Mouse (Mus musculus): ENCODE data around the gene Rbl2.

Gene Rbl2

DNA sequence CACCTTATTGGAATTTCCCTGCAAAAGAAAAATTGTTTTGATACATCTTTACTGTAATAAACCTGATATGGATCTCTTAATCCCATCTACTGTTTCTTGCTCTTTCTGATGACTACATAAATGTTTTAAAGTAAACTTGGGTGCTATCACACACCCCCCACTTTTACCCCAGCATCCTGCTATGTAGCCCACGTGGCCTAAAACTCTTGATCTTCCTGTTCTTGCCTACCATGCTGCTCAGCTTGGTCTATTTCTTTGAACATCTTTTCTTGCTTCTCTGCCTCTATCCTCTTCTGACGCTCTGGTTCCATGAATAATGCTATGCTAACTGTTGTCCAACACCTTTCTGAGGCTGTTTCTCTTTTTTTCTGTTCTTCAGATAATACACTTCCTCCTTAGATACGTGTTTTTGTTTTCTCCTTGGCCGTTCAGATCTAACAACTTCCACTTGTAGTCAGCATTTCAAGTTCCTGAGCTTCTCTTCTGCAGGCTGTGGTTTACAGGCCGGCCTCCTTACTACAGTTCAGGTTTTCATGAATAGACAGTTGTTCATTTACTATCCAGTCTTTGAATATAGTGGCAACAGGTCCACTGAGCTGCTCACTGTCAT is 42.1 kb downstream of the Rbl2 start:
- no peak for DNase-seq

DNA sequence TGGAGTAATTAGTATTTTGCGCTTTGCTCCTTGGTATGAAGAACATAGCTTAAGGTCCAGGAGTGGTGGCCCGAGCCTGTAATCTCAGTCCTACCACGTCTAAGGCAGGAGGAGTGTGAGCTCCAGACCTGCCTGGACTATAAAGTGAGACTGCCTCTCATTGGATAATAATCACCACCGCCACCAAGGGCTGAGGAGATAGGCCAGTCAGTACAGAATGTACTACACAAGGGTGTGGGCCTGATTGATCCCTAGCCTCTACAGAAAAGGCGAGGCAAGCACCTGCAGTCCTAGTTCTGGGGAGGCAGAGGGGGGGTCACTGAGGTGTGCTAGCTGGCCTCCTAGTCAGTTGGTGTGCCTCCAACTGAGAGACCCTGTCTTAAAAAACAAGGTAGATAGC is 44.6 kb downstream of the Rbl2 start:
- no peak for DNase-seq

DNA sequence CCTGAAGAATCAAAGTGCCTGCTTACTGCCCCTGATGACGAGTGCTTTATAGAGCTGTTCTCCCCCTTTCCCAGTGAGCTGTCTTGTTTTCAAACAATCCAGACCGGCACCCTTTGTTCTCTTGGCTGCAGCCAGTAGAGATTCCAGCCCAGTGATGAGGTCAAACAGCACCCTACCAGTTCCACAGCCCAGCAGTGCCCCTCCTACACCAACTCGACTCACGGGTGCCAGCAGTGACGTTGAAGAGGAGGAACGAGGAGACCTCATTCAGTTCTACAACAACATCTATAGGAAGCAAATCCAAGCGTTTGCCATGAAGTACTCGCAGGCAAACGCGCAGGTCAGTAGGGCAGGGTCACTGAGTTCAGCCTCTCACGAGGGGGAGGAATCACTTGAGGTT is 45.1 kb downstream of the Rbl2 start:
- DNase-seq, result no peak

DNA sequence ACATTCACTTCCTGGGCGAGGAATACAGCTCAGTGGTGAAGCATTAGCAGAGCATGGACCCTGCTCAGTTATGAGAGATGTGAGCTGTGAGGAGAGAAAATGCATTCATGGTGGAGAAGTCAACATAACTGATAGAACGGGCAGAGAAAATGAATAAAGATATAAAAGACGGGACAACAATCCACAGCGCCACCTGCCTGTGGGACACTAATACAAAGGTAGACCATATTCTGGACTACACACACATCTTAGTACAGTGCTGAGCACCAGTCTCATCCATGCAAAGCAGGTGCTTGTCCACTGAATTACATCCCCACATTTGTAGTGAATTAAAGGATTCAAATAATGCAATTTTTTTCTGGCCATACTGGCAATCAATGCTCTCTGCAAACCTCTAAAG is 47.7 kb downstream of the Rbl2 start:
- no peak for DNase-seq

DNA sequence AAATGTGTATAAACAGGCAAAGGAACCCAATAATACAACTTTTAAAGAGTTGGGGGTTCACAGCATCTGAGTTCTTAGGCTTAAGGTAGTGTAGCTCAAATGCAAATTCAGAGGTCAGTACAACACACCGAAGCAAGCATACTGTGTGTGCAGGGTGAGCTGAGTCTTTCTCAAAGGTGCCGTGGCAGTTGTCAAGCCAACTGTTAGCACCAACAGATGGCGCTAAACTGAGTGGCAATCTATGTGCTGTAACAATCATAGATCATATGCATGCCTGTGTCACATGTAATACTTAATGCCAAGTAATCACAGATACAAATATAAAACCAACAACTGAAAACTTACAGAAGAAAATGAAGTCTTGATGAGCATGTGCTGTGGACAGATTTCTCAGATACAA is 48.3 kb downstream of the Rbl2 start:
- DNase-seq, result no peak

DNA sequence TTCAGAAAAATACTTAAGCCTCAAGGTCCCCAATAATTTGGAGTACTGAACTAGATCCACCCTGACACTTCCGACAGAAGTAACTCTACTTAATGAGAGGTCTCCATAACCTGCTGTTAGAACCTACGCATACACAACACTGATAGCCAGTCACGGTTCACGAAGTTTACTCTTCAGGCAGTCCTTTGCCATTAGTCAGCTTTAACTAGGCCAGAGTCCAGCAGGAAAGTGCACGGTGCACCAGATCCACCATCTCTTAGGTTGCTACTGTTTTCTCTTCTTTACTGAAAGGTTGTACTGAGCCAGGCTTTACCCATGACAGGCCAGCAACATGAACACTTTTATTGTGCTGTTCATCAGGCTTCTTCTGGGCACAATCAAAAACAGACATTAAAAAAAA is 54.5 kb downstream of the Rbl2 start:
- DNase-seq, result no peak

DNA sequence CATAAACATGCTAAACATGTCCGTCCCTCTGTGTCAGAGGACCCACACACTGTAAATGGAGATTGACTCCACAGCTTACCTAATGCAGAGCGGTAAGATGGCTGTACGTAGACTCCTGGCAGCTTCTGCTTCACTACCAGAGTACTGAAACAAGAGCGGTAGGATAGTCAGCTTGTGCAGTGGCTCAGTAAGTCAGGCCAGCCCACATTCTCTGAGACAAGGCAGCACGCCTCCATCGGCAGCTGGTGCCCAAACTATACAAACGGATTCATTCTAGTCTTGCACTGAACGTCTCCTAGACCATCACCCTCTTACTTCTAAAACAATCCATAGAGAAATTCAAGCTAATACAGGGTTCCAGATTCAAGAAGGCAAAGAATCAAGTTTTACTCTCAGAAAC is 56.9 kb downstream of the Rbl2 start:
- no peak for DNase-seq

DNA sequence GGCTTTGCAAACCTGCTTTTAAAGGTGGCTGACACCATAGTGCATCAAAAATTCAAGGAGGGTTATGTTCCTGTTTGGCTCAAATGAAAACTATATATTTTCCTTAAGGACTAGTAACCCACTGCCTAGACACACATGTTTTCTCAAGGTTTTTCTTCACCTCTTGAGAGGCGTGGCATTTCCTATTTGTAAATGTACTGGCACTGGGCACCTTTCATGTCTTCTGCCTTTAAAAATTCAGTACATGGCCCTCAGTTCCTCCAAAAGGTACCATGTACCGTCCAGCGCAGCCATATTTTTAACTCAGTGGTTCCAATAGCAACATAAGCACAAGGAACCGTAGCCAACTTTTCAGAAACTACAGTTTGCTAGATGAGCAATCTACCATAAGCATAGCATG is 62.9 kb downstream of the Rbl2 start:
- no peak for DNase-seq

DNA sequence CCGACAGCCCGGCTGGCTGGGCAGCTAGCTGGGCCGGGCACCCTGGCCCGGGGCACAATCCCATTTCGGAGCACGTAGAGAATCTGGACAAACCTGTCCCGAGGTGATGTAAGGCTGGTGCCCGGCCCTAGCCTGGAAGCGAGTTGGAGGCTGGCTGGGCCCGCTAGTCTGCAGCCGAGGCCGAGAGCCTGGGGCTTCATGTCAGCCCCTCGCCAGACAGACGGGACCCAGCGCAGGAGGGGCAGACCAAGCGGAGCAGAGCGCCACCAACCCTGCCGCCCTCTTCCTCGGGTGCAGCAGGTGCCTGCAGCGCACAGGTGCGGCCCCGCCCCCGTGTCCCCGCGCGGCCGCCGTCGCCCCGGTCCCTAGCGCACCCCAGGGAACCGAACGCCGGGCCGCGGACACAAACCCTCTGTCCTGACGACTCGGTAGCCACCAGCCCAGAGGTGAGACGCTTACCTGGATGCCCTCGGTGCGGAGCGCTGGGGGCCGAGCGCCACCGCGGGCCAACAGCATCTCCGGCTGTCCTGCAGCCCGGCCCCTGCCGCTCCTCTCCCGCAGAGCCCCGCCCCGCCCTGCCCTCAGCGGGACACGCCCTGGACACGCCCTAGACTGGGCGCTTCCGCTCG is 63.7 kb downstream of the Rbl2 start:
- no peak for DNase-seq

DNA sequence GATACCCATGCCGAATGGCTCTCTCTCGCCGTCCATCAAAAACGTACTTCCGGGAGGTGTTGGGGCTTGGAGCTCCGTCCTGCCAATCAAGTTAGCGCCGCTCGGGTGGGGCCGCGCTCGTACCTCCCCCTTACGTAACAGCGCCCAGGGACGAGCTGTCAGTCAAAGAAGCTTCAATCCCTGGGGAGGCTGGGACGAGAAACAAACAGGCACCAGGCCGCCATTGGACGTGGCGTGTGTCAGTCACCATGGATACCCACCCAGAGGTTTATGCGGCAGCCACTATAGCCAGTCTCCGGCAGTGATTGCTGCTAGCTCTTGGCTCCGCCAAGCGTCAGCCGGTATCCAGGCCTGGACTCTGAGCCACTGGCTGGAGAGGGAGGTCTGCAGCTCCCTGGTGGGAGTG is 64.2 kb downstream of the Rbl2 start:
- DNase-seq, result peak; percentile 100

DNA sequence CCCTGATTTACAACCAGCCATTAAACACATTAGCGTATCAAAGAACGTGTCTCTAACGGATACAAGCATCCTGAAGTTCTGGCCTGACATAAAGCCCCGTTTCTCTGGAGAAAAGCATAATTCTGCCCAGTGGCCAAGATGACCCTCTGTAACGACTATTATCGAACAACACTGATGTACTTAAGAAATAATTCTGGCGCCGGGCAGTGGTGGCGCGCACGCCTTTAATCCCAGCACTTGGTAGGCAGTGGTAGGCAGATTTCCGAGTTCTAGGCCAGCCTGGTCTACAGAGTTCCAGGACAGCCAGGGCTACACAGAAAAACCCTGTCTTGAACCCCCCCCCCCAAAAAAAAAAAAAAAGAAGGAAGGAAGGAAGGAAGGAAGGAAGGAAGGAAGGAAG is 64.8 kb downstream of the Rbl2 start:
- peak; percentile 35 for DNase-seq

DNA sequence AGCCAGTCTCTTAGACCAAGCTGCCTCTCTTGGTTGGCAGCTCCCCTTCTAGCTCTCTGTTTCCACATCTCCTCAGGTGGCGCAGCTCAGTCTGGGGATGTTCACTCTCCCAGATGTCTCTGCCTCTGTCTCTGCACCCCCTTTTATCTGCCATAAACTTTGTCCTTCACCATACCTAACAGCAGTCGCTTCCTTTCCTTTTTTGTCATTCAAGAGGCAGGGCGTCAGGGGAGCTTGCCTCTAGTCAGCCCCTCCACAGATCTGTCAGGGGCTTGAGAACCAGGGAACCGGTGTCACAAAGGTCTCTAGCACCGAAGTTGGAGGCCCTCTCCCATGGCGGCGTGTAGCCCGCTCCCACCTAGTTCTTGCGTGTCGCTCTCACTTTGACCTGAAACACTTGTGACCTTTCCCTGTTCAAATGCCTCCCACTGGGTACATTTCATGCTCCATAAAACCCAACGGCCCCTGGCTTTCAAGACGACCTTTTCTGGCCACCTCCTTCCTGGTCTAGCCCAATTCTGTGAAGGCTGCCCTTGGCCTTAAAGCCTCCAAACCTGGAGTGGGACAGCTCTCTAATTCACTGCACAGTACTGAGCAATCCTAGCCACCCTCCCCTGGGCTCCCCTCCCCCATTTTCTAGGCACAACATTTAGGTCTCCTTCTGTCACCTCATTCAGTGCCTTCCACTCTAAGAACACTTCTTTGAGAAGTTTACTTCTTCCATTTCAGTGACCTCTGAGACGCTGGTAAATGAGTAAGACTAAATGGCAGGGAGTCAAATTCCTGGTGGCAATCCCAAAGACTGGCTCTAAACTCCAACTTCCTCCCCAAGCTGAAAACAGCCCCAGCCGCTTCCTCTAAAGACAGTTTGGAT is 65.7 kb downstream of the Rbl2 start:
- DNase-seq, result no peak

DNA sequence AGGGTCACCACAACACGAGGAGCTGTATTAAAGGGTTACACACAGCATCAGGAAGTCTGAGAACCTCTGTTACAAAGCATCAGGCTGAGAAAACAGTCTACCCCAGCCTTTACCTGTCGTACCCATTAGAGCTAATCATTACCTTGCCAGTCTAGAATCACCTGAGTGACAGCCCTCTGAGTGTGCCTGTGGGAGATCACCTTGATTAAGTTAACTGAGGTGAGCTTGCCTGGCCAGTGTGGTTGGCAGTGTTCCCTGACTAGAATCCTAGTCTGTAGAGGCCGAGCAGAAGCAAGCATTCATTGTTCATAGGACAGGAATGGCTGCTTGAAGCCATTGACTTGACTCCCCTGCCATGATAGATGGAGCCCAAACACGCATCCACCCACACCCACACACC is 71.0 kb downstream of the Rbl2 start:
- DNase-seq, result no peak

DNA sequence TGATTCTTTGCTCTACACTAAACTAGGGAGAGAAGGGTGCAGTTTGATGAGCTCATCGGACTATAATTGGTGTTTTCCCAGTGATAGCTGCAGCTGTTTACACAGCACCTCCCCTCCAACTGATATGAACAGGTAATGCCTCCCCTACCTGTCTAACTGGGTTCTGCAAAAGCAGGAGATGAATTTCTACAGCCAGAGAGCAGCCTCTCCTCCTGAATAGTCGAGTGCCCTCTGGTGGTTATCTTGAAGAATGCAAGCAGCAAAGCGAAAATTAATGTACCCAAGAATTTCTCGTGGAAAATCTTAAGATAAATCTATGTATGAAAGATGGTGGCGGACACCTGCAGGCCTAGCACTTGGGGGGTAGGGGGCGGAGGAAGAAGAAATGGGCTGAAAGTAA is 77.9 kb downstream of the Rbl2 start:
- peak; percentile 45 for DNase-seq

DNA sequence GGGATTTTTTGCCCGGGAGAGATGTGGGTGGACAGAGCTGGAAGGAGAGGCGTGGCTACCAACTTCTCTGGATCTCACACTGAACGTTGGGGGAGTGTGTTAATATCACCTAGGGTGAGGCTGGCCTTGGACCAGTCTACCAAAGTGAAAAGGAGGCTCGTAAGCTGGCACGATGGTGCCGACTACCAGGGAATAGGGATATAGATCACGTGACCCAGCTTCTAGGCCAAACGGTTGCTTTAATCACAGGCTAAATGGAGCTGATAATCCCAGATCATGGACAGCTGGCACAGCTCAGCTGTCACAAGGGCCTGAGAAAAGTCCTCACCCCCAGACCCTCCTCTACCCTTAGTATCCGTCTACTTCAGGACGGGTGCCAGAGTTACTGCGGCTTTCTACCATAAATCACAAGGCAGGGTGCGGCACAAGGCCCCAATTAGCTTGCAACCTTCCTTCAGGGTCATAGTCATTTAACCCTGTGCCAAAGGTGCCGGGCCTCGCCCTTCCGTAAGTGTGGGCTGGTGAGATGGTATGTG is 78.9 kb downstream of the Rbl2 start:
- no peak for DNase-seq

DNA sequence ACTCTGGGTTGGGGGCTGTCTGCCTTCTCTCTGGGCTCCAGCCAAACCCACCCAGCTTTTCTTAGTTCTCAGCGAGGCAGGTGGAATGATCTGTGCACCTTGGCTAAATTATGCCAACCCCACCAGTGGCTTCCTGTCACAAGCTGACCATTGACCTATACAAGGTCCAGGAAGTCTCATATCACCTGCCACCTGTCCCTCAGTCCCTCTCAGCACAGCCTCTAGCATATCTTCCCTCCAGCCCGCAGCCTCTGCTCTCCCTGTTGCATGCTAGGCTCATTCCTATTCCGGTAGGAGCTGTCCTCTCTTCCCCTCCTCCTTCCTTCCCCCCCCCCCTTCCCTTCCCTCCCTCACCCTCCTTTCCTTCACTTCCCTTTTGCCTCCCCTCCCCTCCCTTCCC is 79.4 kb downstream of the Rbl2 start:
- no peak for DNase-seq

DNA sequence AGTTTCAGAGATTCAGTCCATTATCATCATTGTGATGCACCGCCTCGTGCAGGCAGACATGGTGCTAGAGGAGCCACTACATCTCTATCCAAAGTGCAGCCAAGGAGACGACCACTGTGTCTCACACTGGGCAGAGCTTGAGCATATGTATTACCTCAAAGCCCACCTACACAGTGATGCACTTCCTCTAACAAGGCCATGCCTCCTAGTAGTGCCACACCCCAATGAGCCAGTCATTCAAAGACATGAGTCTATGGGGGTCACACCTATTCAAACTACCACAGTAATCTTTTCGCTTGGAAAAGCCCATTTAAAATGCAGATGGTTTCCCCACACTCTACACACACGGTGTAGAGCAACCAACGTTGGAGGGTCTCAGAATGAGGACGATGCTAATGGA is 81.7 kb downstream of the Rbl2 start:
- DNase-seq, result no peak

DNA sequence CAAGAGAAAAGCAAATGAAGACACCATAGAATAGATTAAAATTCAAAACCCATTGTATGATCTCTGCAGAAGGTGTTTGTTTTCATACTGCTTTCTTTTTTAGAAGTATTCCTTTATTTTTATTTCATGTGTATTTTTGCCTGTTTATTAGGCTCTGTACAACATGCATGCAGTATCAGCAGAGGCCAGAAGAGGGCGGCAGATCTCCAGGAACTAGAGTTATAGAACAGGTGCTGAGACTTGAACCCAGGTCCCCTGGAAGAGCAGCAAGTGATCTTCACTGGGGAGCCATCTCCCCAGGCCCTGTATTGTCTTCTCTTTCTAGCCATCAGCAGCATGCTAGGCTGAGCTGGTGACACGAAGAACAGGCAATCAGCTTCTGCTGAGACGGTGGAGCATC is 84.0 kb downstream of the Rbl2 start:
- DNase-seq, result no peak

DNA sequence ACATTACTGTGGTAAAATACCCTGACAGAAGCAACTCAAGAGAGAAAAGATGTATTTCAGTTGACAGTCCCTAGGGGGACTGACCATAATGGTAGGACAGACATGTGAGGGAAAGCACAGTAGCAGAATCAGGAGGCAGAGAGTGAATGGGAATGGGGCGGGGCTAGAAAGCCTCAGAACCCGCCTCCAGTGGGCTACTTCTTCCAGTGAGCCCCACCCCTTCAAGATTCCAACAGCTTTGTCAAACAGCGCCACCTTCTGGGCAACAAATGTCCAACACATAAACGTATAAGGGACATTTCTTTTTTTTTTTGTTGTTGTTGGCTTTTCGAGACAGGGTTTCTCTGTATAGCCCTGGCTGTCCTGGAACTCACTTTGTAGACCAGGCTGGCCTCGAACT is 84.7 kb downstream of the Rbl2 start:
- DNase-seq, result no peak

DNA sequence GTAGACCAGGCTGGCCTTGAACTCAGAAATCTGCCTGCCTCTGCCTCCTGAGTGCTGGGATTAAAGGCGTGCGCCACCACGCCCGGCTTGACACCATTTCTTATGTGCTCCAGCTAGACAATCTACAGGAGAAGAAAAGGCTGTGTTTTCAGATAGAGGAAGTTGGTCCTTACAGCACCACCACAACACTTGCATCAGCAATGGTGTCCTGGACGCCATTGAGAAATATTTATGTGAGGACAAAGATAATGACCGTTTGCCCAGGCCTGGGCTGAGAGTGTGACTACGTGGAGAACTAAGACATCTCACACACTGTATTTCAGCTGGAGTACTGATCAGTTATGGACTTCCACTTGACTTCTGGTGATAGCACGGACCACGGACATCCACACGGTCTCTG is 88.8 kb downstream of the Rbl2 start:
- DNase-seq, result no peak

DNA sequence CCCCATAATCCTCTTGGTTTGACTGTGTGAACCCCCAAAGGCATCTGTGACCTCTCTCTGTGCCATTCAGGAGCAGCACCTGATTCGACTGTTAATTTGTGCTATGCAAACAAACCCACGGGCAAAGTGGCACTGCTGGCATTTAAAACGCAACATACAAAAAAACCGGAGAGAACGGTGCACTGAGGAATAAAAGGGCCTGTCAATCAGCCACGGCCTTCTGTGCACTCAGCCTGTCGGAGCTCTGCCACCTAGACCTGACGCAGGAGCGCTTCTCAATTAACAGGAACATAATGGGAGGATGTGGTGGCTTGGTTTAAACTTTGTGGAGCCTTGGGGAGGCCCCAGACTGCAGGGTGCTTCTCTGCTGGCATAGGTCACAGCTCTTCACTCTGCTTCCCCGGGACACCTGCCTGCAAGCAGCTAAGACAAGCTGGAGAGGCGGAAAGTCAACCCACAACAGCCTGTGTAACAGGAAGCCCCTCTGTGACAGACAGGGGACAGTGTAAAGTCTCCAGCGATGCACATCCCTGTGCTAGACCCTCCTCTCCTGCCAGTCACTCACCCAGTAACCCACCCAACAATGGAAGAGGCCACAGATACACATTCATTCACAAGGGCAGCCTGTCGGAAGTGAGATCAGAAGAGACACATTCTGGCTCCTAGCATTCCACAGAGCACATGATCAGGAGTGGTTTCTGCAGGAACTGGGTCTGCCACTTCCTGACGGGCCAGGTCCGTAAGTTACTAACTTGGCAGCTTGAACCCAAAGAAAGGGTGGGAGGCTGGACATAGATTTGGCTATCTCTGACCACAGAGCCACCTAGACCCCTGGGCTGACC is 90.3 kb downstream of the Rbl2 start:
- no peak for DNase-seq

DNA sequence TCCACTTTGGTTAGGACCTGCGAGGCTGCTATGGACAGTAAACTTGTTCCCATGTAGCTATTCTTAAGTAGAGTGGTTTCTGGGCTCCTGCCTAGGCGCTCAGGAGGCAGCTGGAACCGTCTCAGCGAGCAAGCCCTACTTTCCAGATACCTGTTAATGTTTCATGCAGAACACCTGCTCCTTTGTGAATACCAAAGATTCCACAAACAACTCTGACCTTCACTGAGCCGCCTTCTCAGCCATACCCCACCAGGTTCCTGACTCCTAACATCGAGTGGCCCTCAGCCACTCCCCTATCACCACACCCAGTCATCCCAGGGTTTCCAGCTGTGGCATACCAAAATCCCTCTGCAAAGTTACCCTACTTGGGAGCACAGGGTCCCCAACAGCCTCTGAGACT is 100.3 kb downstream of the Rbl2 start:
- DNase-seq, result no peak

DNA sequence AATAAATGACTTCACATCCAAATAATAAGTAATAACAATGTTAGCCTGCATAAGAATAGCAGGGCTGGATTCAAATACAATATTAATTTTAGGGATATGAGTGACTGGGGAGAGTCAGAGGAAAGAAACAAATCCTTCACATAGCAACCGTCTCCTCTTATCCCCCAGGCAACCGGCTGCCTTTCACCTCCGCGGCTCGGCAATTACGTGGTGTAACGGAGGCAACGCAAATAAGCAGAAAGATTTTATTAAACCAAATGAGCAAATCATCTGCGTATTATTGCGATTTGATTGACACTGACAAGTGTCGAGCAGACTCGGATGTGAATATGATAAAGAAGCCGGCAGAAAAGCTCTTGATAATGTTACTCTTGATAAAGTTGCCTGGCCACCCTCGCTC is 101.1 kb downstream of the Rbl2 start:
- DNase-seq, result no peak
